In genomic region chr9:50500974-50501501, GRCm38 (mm10) we compare ENCODE assay signal across 8 mouse cellular contexts. TPM values are rescaled to one million over a fixed set of nuclear protein-coding genes. Genes with fewer than 3 reads are reported as not detected.
DNase-seq lines count a peak whose midpoint lies in the region; ATAC-seq and TF ChIP-seq lines count a peak whose summit lies in the region.

No protein-coding gene starts in this region.

- H3K9ac ChIP-seq in kidney, embryonic 16.5 days (replicated peaks; ENCODE audit: low read length), result peak overlapping the region; percentile 39; the same call in 1 of the 2 replicates
- H3K9ac ChIP-seq in heart, postnatal 0 days (replicated peaks; ENCODE audit: low read depth, low read length), result peak overlapping the region; percentile 42
- H3K9ac ChIP-seq in liver, embryonic 16.5 days (ENCODE audit: low read depth, low read length), result peak overlapping the region; percentile 3; the same call in 1 of the 2 replicates
- H3K9ac ChIP-seq in stomach, embryonic 14.5 days (replicated peaks; ENCODE audit: low read depth, low read length), result no peak overlapping the region

- H3K4me3 ChIP-seq in kidney, embryonic 16.5 days (ENCODE audit: low read length), result peak overlapping the region; percentile 32
- H3K4me3 ChIP-seq in heart, postnatal 0 days (ENCODE audit: low read depth, low read length), result peak overlapping the region; percentile 42
- peak overlapping the region; percentile 49 for H3K4me3 ChIP-seq in liver, embryonic 16.5 days (ENCODE audit: low read depth, low read length)
- H3K4me3 ChIP-seq in stomach, embryonic 14.5 days (ENCODE audit: low read depth, low read length), result peak overlapping the region; percentile 24

- H3K27me3 ChIP-seq in kidney, embryonic 16.5 days (ENCODE audit: insufficient read depth, low read length), result no peaks in the 10 kb centered on the region
- no peaks in the 10 kb centered on the region for H3K27me3 ChIP-seq in heart, postnatal 0 days (ENCODE audit: control insufficient read depth, insufficient read depth, low read length)
- H3K27me3 ChIP-seq in liver, embryonic 16.5 days (ENCODE audit: control insufficient read depth, insufficient read depth, low read depth, low read length), result no peaks in the 10 kb centered on the region
- no peaks in the 10 kb centered on the region for H3K27me3 ChIP-seq in stomach, embryonic 14.5 days (ENCODE audit: control insufficient read depth, insufficient read depth, low read length)

- DNase-seq in kidney, adult 8-10 months, result no peak
- peak; percentile 93 for DNase-seq in heart, postnatal 0 days (ENCODE audit: low spot score)
- DNase-seq in gastrocnemius, postnatal 4 days (ENCODE audit: low spot score in 2 of 2), result no peak
- no peak for DNase-seq in spleen, postnatal 10 days (ENCODE audit: low spot score in 2 of 2)

- peaks cover 14% of the 10 kb centered on the region; the same call in 1 of the 2 replicates for H3K4me1 ChIP-seq in kidney, embryonic 16.5 days (ENCODE audit: insufficient read depth, low read length)
- no peaks in the 10 kb centered on the region; the same call in 1 of the 2 replicates for H3K4me1 ChIP-seq in heart, postnatal 0 days (ENCODE audit: control insufficient read depth, insufficient read depth)
- H3K4me1 ChIP-seq in liver, embryonic 16.5 days (ENCODE audit: control insufficient read depth, low read depth, low read length), result peaks cover 2% of the 10 kb centered on the region; the same call in 1 of the 2 replicates
- H3K4me1 ChIP-seq in stomach, embryonic 14.5 days (ENCODE audit: control insufficient read depth, insufficient read depth, low read length), result peaks cover 13% of the 10 kb centered on the region; the same call in 1 of the 2 replicates

- no peak for TF ChIP-seq CTCF in heart, postnatal 0 days (IDR thresholded peaks at IDR 0.05; ENCODE audit: low read depth)

- H3K36me3 ChIP-seq in kidney, embryonic 16.5 days (ENCODE audit: insufficient read depth, low read length), result no peaks in the 10 kb centered on the region
- no peaks in the 10 kb centered on the region for H3K36me3 ChIP-seq in heart, postnatal 0 days (replicated peaks; ENCODE audit: control insufficient read depth, insufficient read depth, low read length)
- H3K36me3 ChIP-seq in liver, embryonic 16.5 days (ENCODE audit: control insufficient read depth, insufficient read depth), result no peaks in the 10 kb centered on the region
- no peaks in the 10 kb centered on the region for H3K36me3 ChIP-seq in stomach, embryonic 14.5 days (ENCODE audit: control insufficient read depth, insufficient read depth, low read length)

- no peak for TF ChIP-seq EP300 in heart, postnatal 0 days (IDR thresholded peaks at IDR 0.05; ENCODE audit: low read depth)

- H3K9me3 ChIP-seq in kidney, embryonic 16.5 days (ENCODE audit: low read length), result no peaks in the 10 kb centered on the region
- no peaks in the 10 kb centered on the region for H3K9me3 ChIP-seq in heart, postnatal 0 days (replicated peaks; ENCODE audit: control insufficient read depth, low read length)
- no peaks in the 10 kb centered on the region for H3K9me3 ChIP-seq in liver, embryonic 16.5 days (replicated peaks; ENCODE audit: control insufficient read depth, low read length)
- no peaks in the 10 kb centered on the region for H3K9me3 ChIP-seq in stomach, embryonic 14.5 days (ENCODE audit: control insufficient read depth, low read depth, low read length)

- ATAC-seq in kidney, embryonic 16.5 days (ENCODE audit: low FRiP score, low TSS enrichment), result peak; percentile 71; the same call in 1 of the 2 replicates
- ATAC-seq in common myeloid progenitor, adult 5-6 weeks (replicated peaks; ENCODE audit: low read depth, poor library complexity, severe bottlenecking), result peak; percentile 73
- ATAC-seq in heart, postnatal 0 days (ENCODE audit: insufficient read depth, low read depth), result peak; percentile 95
- peak; percentile 77 for ATAC-seq in liver, embryonic 16.5 days (ENCODE audit: low read depth)
- peak; percentile 90 for ATAC-seq in stomach, embryonic 14.5 days (ENCODE audit: insufficient number of reproducible peaks, insufficient read depth, low FRiP score, low read depth)

- WGBS in kidney, embryonic 16.5 days, result 28% methylated on average over 14 of the region's 14 CpGs
- 15% methylated on average over 14 of the region's 14 CpGs for WGBS in heart, postnatal 0 days
- WGBS in liver, embryonic 16.5 days (ENCODE audit: insufficient replicate concordance), result 18% methylated on average over 14 of the region's 14 CpGs
- 20% methylated on average over 14 of the region's 14 CpGs for WGBS in stomach, embryonic 14.5 days

- no peak overlapping the region for H3K27ac ChIP-seq in kidney, embryonic 16.5 days (ENCODE audit: low read length)
- no peak overlapping the region for H3K27ac ChIP-seq in heart, postnatal 0 days (ENCODE audit: low read depth)
- H3K27ac ChIP-seq in liver, embryonic 16.5 days (ENCODE audit: low read length), result no peak overlapping the region
- no peak overlapping the region for H3K27ac ChIP-seq in stomach, embryonic 14.5 days (ENCODE audit: low read length)

- peak overlapping the region; percentile 49 for H3K4me2 ChIP-seq in kidney, embryonic 16.5 days (replicated peaks; ENCODE audit: low read depth, low read length)
- H3K4me2 ChIP-seq in heart, postnatal 0 days (ENCODE audit: low read depth, low read length), result peak overlapping the region; percentile 66
- H3K4me2 ChIP-seq in liver, embryonic 16.5 days (ENCODE audit: low read depth, low read length), result peak overlapping the region; percentile 55
- H3K4me2 ChIP-seq in stomach, embryonic 14.5 days (replicated peaks; ENCODE audit: low read depth, low read length), result peak overlapping the region; percentile 37

RNA-seq across cellular contexts. Expression of gene Plet1, which starts 6.7 kb away (rescaled TPM):
- 36.9 and 37.1 TPM in 2 replicates for polyA plus RNA-seq in kidney, embryonic 16.5 days (2015; fragmentation: Nextera tagmentation; extraction: Ambion mirVana)
- total RNA-seq in common myeloid progenitor, adult 5-6 weeks (2017), result not detected in 2 replicates
- 3.7 and 7.0 TPM in 2 replicates for total RNA-seq in heart, postnatal 0 days (2014; rRNA removed; ENCODE audit: low replicate concordance)
- 1.2 and 1.3 TPM in 2 replicates for polyA plus RNA-seq in heart, postnatal 0 days (2015; fragmentation: Nextera tagmentation; extraction: Ambion mirVana)
- 0.27 and 0.51 TPM in 2 replicates for polyA plus RNA-seq in liver, embryonic 16.5 days (2015; fragmentation: Nextera tagmentation; extraction: Ambion mirVana)
- 2.4 and 4.8 TPM in 2 replicates for polyA plus RNA-seq in stomach, embryonic 14.5 days (2014; fragmentation: Nextera tagmentation; extraction: Ambion mirVana)
- total RNA-seq in gastrocnemius, postnatal 4 days (2021), result not detected

RNA-seq across cellular contexts. Expression of gene Pts, which starts 27.5 kb away (rescaled TPM):
- polyA plus RNA-seq in kidney, embryonic 16.5 days (2015; fragmentation: Nextera tagmentation; extraction: Ambion mirVana), result 96.6 and 108 TPM in 2 replicates
- total RNA-seq in common myeloid progenitor, adult 5-6 weeks (2017), result 73.1 and 89.3 TPM in 2 replicates
- total RNA-seq in heart, postnatal 0 days (2014; rRNA removed; ENCODE audit: low replicate concordance), result 29.7 and 147 TPM in 2 replicates
- 93.1 and 97.8 TPM in 2 replicates for polyA plus RNA-seq in heart, postnatal 0 days (2015; fragmentation: Nextera tagmentation; extraction: Ambion mirVana)
- polyA plus RNA-seq in liver, embryonic 16.5 days (2015; fragmentation: Nextera tagmentation; extraction: Ambion mirVana), result 30.1 and 30.5 TPM in 2 replicates
- polyA plus RNA-seq in stomach, embryonic 14.5 days (2014; fragmentation: Nextera tagmentation; extraction: Ambion mirVana), result 96.7 and 99.4 TPM in 2 replicates
- 10 to 100 TPM; 21.0 to 24.0 TPM for total RNA-seq in gastrocnemius, postnatal 4 days (2021)

RNA-seq across cellular contexts. Expression of gene Il18, which starts 53.6 kb away (rescaled TPM):
- polyA plus RNA-seq in kidney, embryonic 16.5 days (2015; fragmentation: Nextera tagmentation; extraction: Ambion mirVana), result 1.9 and 2.9 TPM in 2 replicates
- 4.4 and 7.5 TPM in 2 replicates for total RNA-seq in common myeloid progenitor, adult 5-6 weeks (2017)
- 0.46 and 2.4 TPM in 2 replicates for total RNA-seq in heart, postnatal 0 days (2014; rRNA removed; ENCODE audit: low replicate concordance)
- polyA plus RNA-seq in heart, postnatal 0 days (2015; fragmentation: Nextera tagmentation; extraction: Ambion mirVana), result 2.9 and 4.7 TPM in 2 replicates
- 12.0 and 13.3 TPM in 2 replicates for polyA plus RNA-seq in liver, embryonic 16.5 days (2015; fragmentation: Nextera tagmentation; extraction: Ambion mirVana)
- 7.9 and 9.1 TPM in 2 replicates for polyA plus RNA-seq in stomach, embryonic 14.5 days (2014; fragmentation: Nextera tagmentation; extraction: Ambion mirVana)
- 1 to 10 TPM in 1 of 2 experiments, under 1 TPM in 1; 0.34 to 1.1 TPM for total RNA-seq in gastrocnemius, postnatal 4 days (2021)

RNA-seq across cellular contexts. Expression of gene Bco2, which starts 53.9 kb away (rescaled TPM):
- polyA plus RNA-seq in kidney, embryonic 16.5 days (2015; fragmentation: Nextera tagmentation; extraction: Ambion mirVana), result 0.15 and 0.24 TPM in 2 replicates
- total RNA-seq in common myeloid progenitor, adult 5-6 weeks (2017), result not detected in 2 replicates
- total RNA-seq in heart, postnatal 0 days (2014; rRNA removed; ENCODE audit: low replicate concordance), result not detected in 2 replicates
- 0.07 TPM in 1 of 2 replicates, not detected in the other for polyA plus RNA-seq in heart, postnatal 0 days (2015; fragmentation: Nextera tagmentation; extraction: Ambion mirVana)
- polyA plus RNA-seq in liver, embryonic 16.5 days (2015; fragmentation: Nextera tagmentation; extraction: Ambion mirVana), result 0.50 and 0.87 TPM in 2 replicates
- 0.26 and 0.42 TPM in 2 replicates for polyA plus RNA-seq in stomach, embryonic 14.5 days (2014; fragmentation: Nextera tagmentation; extraction: Ambion mirVana)
- under 1 TPM; 0.13 to 0.17 TPM for total RNA-seq in gastrocnemius, postnatal 4 days (2021)
